Mouse (Mus musculus) layer of hippocampus, postnatal 10 days (tissue): Measurements from ENCODE around the gene Rxfp4. TPM values are rescaled to one million over a fixed set of nuclear protein-coding genes. Genes with fewer than 3 reads are reported as not detected.
"Not testable (repeated sequence)": the region's sequence is repeated elsewhere in the genome, so short reads cannot be mapped to it uniquely, and the experiment has no call there.

Experiments
- DNase-seq, 2 experiments: peaks; one replicate each; pipeline ENCODE4 v3.0.0; 2021; ENCODE audit warnings: low spot score in 2 of 2
- total RNA-seq, 2 experiments: library from RNA; stranded (reverse); gene quantifications; 2 replicates each; pipeline ENCODE4 v1.2.3; 2021

Gene Rxfp4
- total RNA-seq, 2 experiments from 2014 or later = not detected

GRCm38 (mm10) chr3:88615117-88615516 is 37.8 kb downstream of the Rxfp4 start:
- DNase-seq = no peak

- DNase-seq = no peak
Observed at GRCm38 (mm10) chr3:88614418-88614817, 38.5 kb downstream of the Rxfp4 start.

- DNase-seq = no peak
Observed at GRCm38 (mm10) chr3:88609066-88609465, 43.9 kb downstream of the Rxfp4 start.

GRCm38 (mm10) chr3:88607758-88608138 is 45.2 kb downstream of the Rxfp4 start:
- DNase-seq = no peak

- peak; percentile 94 to 95 for DNase-seq
Observed at GRCm38 (mm10) chr3:88607065-88607757, 45.7 kb downstream of the Rxfp4 start.

- DNase-seq = not testable (repeated sequence)
Observed at GRCm38 (mm10) chr3:88605666-88606065, 47.3 kb downstream of the Rxfp4 start, which contains the start of gene Arhgef2. TSS of gene Arhgef2 (plus strand) at chr3:88605966.

GRCm38 (mm10) chr3:88604863-88605262 is 48.1 kb downstream of the Rxfp4 start:
- no peak for DNase-seq

GRCm38 (mm10) chr3:88603714-88604161 is 49.2 kb downstream of the Rxfp4 start:
- DNase-seq = peak; percentile 56 to 67

- DNase-seq = no peak
Observed at GRCm38 (mm10) chr3:88602466-88602865, 50.5 kb downstream of the Rxfp4 start.

Other genes with a start within 250 kb of the Rxfp4 start
- 10 to 100 TPM; 10.9 to 11.6 TPM for gene Pmf1, start 242.8 kb downstream of the Rxfp4 start, total RNA-seq
- 10 to 100 TPM; 54.1 to 58.1 TPM for gene Slc25a44, start 228.0 kb downstream of the Rxfp4 start, total RNA-seq
- gene Sema4a, start 192.0 kb downstream of the Rxfp4 start, total RNA-seq = 10 to 100 TPM; 39.6 to 42.8 TPM
- gene Lmna, start 143.2 kb downstream of the Rxfp4 start, total RNA-seq = 10 to 100 TPM; 46.2 to 50.5 TPM
- gene Mex3a, start 120.7 kb downstream of the Rxfp4 start, total RNA-seq = 10 to 100 TPM; 17.0 to 18.5 TPM
- gene Rab25, start 104.8 kb downstream of the Rxfp4 start, total RNA-seq = not detected
- gene Lamtor2, start 100.1 kb downstream of the Rxfp4 start, total RNA-seq = 100 to 1,000 TPM; 117 to 126 TPM
- 10 to 100 TPM; 79.9 to 81.8 TPM for gene Ubqln4, start 99.4 kb downstream of the Rxfp4 start, total RNA-seq
- 100 to 1,000 TPM; 123 to 129 TPM for gene Ssr2, start 77.3 kb downstream of the Rxfp4 start, total RNA-seq
- gene Arhgef2, start 47.2 kb downstream of the Rxfp4 start, total RNA-seq = 100 to 1,000 TPM; 212 to 255 TPM
- gene Khdc4, start 32.7 kb upstream of the Rxfp4 start, total RNA-seq = 10 to 100 TPM; 54.2 to 56.1 TPM
- 10 to 100 TPM; 48.8 to 55.2 TPM for gene Rit1, start 63.7 kb upstream of the Rxfp4 start, total RNA-seq
- 100 to 1,000 TPM; 430 to 447 TPM for gene Syt11, start 122.0 kb upstream of the Rxfp4 start, total RNA-seq
- 10 to 100 TPM; 47.9 to 52.2 TPM for gene Gon4l, start 182.1 kb upstream of the Rxfp4 start, total RNA-seq